Comparison of ENCODE assay signal across 10 mouse cellular contexts in genomic region chr4:57701576-57701975, GRCm38 (mm10). TPM values are rescaled to one million over a fixed set of nuclear protein-coding genes. Genes with fewer than 3 reads are reported as not detected.
A peak's percentile ranks its signal among the peaks of the same experiment; 100 is the strongest.
DNase-seq lines count a peak whose midpoint lies in the region.
"Had no signal": no experiment of that assay in that cellular context is flagged by ENCODE, and none has a peak within 500 bp of the region (broad histone marks: within the 10 kb centered on the region; RNA-seq: fewer than 3 reads in every experiment).

No protein-coding gene starts in this region.

- intact Hi-C loops in heart, postnatal 36 days (cut with DNase I) = no loop called here

- peak; percentile 48 to 70 for DNase-seq in cerebellum, postnatal 10 days
- DNase-seq in cerebellum, adult 18-20 months = no peak
- peak; percentile 79 for DNase-seq in heart, adult 11 months
- DNase-seq in heart, postnatal 36 days = no peak
- DNase-seq in spleen, adult 18-20 months = no peak
- DNase-seq: adrenal gland, adult 8-10 months; adrenal gland, postnatal 14 days; adrenal gland, postnatal 36 days; cerebellum, adult 8-10 months; forebrain, postnatal 0 days had no signal

RNA-seq across cellular contexts. Expression of gene Akap2, which starts 15.9 kb away (rescaled TPM):
- total RNA-seq in heart, postnatal 36 days (2021) = 10 to 100 TPM; 89.4 to 95.7 TPM

Comparison
In these comparisons a context has a peak if more than half of its experiments do, and no peak if none do; other contexts are left out.
1. DNase-seq: peak in cerebellum, postnatal 10 days (2 of 2) and heart, adult 11 months (single experiment); none in cerebellum, adult 18-20 months (0 of 2), heart, postnatal 36 days (0 of 2) and spleen, adult 18-20 months (0 of 2).